Mouse (Mus musculus) heart, postnatal 14 days (tissue): Measurements from ENCODE around the gene Dusp6. TPM values are rescaled to one million over a fixed set of nuclear protein-coding genes. Genes with fewer than 3 reads are reported as not detected.

ENCODE experiments used
- DNase-seq, 2 experiments: peaks; one replicate each; pipeline ENCODE4 v3.0.0; 2021 to 2022
- intact Hi-C: fragments of 180-260 bp; cut with DNase I; formaldehyde crosslinking; loops from one replicate; pipeline ENCODE4 v1.15.1; 2025
- total RNA-seq, 2 experiments: library from RNA; stranded (reverse); gene quantifications; 2 replicates each; pipeline ENCODE4 v1.2.3; 2021

Dusp6 gene
- total RNA-seq, 2 experiments from 2014 or later, result 20.9 to 26.1 TPM

DNA sequence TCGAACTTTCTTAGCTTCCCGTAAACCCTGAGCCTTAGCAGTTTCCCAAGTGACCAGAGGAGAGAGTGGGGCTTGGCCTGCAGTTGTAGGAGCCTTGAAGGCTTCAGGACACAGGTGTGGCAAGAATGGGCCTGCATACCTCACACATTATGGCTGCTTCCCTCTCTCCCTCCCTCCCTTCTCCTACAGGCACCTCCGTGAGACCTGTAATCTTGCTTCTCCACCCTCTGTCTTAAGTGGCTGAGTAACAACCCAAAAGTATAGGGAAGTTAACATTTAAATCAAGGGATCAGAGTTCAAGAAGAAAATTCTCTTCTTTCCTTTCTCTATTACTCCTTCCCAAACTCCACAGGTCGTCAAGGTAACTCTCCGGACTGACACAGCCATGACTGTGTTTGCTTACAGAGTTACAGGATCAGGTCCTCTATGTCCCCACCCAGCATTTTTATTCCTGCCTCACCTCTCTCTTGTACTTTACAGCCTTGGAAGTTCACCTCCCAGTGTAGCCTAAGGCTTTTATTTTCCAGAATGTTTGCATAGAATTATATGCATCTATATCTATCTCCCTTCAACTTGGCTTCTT is 19.0 kb upstream of the Dusp6 start:
- intact Hi-C loops, result no loop called here
- DNase-seq, result no peak

DNA sequence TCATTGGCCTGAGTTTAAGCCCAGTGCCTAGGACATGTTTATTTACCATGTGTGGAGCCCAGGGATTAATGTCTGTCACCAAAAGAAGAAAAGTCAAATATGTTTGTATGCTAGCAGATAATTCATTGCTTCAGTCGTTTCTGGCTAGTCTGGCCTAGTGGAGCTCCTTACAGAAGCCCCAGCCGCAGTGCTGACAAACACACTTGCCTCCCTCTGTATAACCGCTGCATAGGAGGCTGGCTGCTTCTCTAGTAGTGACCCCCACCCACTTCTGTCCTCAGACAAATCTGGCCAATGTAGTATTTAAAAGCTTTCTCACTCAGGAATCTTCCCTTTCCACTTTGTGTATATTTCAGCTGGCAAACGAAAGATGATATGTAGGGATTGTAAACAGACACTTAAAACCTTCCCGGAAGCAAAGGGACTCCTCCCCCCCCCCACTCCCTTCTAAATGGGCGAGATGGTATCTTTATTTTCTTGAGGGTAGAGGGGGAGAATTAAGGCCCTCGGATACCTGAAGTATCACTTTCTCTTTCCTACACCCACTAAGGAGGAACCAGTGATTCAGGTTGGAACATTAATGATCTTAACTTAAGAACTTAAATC is 18.3 kb upstream of the Dusp6 start:
- intact Hi-C loops, result no loop called here
- no peak for DNase-seq

DNA sequence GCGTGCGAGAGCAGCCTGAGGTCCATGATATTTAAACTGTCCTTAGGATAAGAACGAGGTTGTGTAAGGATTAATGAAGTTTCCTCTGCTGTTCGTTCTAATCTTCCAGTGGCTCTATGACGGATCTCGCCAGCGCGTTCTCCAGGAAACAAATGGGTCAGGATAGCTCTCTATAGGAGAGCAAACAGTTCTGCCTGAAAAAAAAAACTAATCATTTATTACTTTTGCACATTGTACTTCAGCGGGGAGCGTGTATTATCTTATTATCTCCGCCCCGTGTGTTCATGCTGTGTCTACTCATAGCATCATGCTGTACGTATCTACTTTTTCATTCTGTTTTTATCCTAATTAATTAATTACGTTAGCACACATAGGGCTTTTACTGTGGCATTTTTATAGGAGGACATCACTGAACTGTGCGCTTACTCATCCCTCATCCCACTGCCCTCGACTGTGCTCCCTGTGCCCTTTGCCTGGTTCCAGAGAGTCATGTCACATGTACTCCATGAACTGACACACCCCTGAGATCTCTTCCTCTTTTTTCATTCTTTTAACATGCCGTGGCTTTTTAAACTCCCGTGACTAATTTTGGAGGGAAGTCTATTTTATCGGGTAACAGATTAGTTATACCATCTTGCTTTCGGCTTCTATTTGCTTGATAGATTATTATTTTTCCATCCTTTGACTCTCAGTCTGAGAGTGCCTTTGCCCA is 16.1 kb upstream of the Dusp6 start:
- intact Hi-C loops, result no loop called here
- DNase-seq, result no peak

DNA sequence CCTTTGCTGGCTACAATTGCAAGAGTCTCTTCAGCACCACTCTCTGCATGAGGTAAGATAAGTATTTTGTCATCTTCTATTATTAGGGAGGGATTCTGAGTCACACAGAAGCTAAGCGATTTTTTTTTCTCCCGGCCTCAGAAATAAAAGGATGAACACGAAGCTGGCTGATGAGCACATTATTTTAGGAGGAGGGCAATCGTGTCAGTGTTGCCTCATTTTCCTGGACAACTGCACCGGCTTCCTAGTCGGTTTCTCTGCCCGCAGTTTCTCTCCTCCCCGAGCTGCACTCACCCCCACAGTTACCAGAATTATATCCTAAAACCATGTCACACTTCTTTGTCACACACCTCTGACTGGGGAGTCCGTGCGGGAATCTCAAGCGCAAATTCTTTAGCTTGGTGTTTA is 12.2 kb upstream of the Dusp6 start:
- intact Hi-C loops, result no loop called here
- no peak for DNase-seq

DNA sequence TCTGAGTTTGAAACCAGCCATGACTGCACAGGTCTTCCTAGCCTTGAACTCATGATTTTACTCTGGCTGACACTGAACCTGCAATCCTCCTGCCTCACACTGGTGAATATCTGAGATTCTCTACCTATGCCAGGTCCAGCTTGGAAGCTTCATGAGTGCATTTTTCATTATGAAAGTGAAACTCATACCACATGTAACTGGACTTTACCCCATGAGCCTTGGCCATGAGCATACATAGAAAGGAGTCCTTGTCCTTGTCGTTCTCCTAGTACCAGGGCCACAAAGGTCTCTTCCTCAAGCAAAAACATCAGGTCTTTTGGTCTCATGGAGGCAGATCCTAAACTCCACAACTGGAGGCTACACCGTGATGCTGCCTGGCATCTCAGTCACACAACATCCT is 9.6 kb upstream of the Dusp6 start:
- intact Hi-C loops, result no loop called here
- DNase-seq, result no peak

DNA sequence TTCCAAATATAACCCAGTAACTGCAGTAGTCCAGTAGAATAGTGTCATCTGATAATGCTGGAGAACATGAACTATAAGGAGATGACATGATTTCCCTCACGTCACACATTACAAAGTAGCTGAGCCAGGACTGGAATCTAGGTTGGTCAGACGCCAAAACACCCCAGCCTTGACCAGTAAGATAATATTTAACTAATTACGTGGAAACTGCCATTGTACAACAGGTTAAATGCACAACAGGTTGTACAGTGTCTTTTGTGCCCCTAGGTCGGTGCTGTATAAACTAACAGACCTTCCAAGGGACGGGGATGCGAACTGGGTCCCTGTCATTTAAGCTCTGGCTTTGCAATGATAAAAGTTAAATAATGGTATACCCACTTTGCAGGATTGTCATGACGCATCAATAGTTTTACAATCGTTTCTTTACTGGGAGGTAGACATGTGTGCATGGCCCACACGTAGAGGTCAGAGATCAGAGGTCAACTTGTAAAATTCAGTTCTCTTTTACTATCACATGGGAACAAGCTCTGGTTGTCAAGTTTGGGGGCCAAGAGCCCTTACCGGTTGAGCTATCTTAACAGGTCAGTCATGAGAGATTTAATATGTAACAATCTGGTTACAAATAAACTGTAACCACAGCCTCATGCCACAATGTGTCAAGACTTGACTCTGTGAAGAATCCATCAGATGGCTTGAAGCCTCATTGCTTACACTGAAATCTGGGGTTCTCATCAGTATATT is 7.0 kb upstream of the Dusp6 start:
- DNase-seq, result no peak

DNA sequence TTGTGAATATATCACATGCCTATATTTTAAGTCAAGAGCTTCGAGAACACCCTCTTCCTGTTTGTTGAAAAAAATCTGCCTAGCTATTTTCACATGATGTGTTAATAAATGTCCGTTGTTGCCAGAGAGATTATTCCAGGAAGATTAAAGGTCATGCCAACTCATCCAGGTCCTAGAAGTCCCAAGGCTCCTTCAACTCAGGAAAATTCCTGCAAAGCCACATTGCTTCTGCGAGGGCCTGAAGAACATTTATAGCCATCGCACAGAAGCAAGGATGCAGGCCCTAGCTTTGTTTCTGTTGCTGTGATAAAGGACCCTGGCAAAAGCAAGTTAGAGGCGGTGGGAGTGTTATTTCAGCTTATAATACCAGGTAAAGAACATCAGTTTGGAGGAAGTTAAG is 5.5 kb upstream of the Dusp6 start:
- no peak for DNase-seq
- intact Hi-C loops, result no loop called here

More for the DNA sequence above, 7.0 kb upstream of the Dusp6 start:
- intact Hi-C loops, result loop anchor here (2.0 kb wide), 1 partner anchor 15 kb away; no protein-coding TSS in a partner anchor

DNA sequence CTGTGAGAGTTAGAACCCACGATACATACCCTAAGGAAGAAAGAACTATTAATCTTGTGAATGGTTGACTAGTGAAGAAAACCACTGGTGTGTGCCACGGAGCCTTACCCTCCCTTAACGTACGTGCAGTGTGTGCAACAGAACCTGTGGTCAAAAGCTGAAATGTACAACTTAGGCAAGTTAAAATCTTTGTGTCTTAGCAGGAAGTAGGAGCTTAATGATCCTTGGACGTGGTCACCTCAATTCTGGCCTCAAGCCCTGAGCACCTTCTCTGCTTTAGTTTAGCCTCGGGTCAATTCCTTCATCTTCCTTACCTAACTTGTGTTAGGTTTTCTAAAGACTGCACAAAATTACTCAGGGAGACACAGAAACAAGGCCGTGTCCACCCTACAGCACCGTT is 3.2 kb upstream of the Dusp6 start:
- intact Hi-C loops, result loop anchor here (2.0 to 5.0 kb wide), 6 partner anchors 31 to 357 kb away; no protein-coding TSS in a partner anchor

DNA sequence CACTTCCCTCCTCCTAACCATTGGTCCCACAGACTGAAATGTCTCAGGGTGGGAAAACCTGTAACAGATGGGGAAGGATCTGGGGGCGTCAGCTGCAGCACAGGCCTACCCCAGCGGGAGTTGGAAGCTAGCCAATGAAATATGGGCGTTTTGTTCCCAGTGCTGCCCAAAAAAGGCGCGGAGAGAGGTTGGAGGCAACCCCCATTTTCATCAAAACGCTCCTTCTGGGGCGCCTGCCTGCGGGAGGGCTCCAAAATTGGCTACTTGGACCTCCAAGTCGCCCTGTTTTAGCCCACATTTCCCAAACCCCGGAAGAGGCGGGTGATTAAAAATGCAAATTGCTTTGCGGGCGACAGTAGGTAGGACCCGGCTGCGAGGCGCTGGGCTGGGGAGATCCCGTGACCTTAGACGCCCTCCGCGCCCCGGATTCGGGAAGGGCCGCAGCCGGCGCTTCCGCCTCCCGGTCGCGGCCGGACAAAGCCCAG is 1.8 kb upstream of the Dusp6 start:
- intact Hi-C loops, result loop anchor here (2.0 to 5.0 kb wide), 6 partner anchors 32 to 356 kb away; no protein-coding TSS in a partner anchor
- DNase-seq, result no peak

More for the DNA sequence above, 3.2 kb upstream of the Dusp6 start:
- DNase-seq, result no peak

DNA sequence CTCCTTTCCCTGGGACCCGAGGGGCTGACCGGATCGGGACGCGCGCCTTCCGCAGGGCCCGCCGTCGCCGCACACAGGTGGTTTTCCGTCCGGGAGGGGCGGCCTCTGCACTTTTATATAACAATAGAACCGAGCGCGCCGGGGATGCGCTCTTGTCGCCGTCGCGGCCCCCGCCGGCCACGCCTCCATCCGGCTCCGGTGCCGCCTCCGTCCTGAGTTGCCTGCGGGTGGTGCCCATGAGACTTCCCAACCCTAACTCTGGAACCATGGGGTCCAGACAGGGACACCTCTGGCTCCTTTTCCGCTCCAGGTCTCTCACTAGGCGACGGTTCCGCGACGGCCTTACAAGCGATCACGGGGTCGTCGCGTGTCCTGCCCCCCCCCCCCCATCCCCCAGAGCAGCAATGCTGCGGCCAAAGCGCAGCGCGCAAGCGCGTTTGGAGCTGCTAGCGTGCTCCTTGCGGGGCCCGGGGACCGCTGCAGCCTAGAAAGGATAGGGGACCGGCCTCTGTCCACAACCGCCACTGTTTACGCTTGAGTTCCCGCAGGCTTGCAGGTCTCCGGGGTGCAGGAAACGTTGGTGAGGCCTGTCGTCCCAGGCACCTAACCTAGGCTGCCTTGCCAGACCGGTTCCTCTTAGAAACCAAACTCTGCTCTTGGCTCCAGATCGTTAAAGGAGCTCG is 1.3 kb upstream of the Dusp6 start:
- intact Hi-C loops, result loop anchor here (2.0 to 5.0 kb wide), 6 partner anchors 33 to 356 kb away; no protein-coding TSS in a partner anchor
- peak; percentile 87 to 90 for DNase-seq

DNA sequence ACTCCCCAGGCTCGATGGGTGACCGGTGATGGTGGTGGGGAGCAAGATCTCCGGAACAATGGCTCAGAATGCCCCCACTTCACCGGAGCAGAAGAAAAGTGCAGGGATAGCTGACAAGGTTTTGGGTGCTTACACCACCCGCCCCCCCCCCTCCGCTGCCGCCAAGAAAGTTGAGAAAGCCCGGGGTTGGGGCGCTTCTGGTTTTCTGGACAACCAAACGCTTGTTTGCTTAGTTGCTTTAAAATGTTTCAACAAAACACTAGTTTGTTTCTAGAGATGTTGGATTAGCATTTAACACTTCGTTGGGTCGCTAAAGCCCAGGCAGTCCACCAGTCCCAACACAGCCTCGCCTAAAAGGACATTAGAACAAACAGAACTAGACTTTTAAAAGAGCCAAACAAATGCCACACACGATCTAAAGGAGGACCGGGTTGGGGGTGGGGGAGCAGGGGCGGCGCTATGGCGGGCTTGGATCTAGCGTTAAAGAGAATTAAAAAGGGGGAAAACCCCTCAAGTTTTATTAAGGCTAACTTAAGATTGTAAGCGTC is 638 bp upstream of the Dusp6 start:
- no peak for DNase-seq
- intact Hi-C loops, result loop anchor here (5.0 kb wide), 3 partner anchors 70 to 355 kb away; no protein-coding TSS in a partner anchor

DNA sequence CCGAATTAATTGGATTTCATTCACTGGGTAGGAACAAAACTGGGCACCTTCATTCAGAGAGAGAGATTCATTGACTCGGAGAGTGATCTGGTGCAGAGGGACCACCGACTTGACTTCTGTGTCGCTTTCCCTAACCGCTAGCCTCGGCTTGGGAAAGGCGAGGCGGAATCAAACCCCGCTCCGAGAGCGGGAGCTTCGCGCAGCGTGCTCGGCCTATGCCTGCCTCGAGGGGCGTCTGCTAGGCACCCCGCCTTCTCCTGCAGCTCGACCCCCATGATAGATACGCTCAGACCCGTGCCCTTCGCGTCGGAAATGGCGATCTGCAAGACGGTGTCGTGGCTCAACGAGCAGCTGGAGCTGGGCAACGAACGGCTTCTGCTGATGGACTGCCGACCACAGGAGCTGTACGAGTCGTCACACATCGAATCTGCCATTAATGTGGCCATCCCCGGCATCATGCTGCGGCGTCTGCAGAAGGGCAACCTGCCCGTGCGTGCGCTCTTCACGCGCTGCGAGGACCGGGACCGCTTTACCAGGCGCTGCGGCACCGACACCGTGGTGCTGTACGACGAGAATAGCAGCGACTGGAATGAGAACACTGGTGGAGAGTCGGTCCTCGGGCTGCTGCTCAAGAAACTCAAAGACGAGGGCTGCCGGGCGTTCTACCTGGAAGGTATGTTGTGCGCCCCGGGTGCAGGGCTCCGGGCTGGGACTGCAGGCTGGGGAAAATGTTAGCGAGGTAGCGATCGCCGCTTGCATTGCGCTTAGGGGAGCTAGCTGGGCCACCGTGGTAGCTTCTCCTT is 589 bp downstream of the Dusp6 start:
- intact Hi-C loops, result loop anchor here (2.0 to 5.0 kb wide), 6 partner anchors 69 to 354 kb away; no protein-coding TSS in a partner anchor
- DNase-seq, result peak in 1 of 2 experiments; percentile 46

DNA sequence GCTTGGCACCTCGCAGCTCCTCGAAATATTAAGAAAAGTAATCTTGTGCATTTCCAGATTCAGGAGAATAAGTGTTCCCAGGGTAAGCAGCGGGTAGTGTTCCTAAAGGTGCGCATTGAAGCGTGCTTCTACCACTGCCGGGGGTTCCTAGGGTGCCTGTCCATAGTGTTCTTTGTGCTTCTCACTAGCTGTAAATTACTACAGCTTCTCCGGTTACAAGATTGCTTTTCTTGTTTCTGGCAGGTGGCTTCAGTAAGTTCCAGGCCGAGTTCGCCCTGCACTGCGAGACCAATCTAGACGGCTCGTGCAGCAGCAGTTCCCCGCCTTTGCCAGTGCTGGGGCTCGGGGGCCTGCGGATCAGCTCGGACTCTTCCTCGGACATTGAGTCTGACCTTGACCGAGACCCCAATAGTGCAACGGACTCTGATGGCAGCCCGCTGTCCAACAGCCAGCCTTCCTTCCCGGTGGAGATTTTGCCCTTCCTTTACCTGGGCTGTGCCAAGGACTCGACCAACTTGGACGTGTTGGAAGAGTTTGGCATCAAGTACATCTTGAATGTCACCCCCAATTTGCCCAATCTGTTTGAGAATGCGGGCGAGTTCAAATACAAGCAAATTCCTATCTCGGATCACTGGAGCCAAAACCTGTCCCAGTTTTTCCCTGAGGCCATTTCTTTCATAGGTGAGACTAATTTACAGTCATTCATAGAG is 1.4 kb downstream of the Dusp6 start:
- no peak for DNase-seq
- intact Hi-C loops, result loop anchor here (2.0 to 5.0 kb wide), 6 partner anchors 68 to 353 kb away; no protein-coding TSS in a partner anchor

DNA sequence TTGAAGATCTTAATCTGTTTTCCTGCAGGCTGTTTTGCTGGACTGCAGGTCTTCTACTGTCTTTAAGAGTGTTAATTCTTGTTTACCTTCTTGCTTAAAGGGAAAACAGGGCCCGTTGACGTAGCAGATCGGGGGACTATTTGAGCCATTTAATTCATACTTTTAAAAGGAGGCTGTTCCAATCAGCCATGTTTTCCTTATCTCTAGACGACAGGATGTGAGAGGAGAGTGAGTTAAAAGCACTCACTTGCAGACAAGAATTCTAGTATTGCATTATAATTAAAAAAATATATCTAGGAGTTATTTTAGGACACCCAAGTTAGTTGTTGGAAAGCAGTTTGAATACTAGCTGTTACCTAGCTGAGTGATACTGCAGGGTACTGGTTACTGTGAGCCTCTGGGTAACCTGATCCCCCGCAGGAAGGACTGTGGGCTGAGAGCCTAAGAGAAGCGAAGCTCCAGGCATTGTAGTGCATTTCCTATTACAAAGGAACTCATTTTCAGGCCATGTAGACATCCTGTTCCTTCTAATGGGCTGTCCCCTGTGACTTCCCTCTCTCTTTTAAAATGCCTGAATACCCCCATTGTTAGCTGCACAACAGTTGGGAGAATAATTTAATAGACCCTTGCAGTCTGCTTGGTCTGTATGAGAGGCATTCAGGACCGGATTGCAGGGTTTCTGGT is 2.1 kb downstream of the Dusp6 start:
- intact Hi-C loops, result loop anchor here (2.0 kb wide), 3 partner anchors 144 to 312 kb away; no protein-coding TSS in a partner anchor
- no peak for DNase-seq

DNA sequence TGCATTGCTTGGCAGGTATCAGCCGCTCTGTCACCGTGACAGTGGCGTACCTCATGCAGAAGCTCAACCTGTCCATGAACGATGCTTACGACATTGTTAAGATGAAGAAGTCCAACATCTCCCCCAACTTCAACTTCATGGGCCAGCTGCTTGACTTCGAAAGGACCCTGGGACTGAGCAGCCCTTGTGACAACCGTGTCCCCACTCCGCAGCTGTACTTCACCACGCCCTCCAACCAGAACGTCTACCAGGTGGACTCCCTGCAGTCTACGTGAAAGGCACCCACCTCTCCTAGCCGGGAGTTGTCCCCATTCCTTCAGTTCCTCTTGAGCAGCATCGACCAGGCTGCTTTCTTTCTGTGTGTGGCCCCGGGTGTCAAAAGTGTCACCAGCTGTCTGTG is 3.0 kb downstream of the Dusp6 start:
- intact Hi-C loops, result loop anchor here (2.0 kb wide), 1 partner anchor 113 kb away; no protein-coding TSS in a partner anchor
- DNase-seq, result no peak

DNA sequence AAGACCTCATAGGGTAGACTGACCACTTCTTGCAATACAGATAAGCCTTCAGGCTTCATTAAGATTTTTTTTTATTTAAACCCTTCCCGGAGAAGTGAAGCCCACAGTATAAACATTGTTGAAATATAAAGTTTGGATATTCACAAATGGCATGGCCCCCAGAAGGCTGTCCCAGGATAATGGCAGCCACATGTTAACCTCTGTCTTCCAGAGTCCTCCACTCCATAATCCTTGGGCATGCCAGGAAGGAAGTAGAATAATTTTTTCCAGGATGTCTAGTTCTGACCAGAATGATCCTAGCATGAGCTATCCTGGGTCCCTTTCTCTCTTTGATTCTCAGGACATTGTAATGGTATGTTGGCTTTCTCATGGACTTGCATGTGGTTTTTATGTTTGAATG is 4.6 kb downstream of the Dusp6 start:
- intact Hi-C loops, result loop anchor here (2.0 kb wide), 1 partner anchor 111 kb away; no protein-coding TSS in a partner anchor
- no peak for DNase-seq
